Mouse (Mus musculus) MN1 (cell line): ENCODE data around the gene Tex38.

Experiments
- DNase-seq: peaks from one replicate; pipeline ENCODE4 v3.0.0-alpha.2; 2016; ENCODE audit warnings: low spot score

Tex38 gene

DNA sequence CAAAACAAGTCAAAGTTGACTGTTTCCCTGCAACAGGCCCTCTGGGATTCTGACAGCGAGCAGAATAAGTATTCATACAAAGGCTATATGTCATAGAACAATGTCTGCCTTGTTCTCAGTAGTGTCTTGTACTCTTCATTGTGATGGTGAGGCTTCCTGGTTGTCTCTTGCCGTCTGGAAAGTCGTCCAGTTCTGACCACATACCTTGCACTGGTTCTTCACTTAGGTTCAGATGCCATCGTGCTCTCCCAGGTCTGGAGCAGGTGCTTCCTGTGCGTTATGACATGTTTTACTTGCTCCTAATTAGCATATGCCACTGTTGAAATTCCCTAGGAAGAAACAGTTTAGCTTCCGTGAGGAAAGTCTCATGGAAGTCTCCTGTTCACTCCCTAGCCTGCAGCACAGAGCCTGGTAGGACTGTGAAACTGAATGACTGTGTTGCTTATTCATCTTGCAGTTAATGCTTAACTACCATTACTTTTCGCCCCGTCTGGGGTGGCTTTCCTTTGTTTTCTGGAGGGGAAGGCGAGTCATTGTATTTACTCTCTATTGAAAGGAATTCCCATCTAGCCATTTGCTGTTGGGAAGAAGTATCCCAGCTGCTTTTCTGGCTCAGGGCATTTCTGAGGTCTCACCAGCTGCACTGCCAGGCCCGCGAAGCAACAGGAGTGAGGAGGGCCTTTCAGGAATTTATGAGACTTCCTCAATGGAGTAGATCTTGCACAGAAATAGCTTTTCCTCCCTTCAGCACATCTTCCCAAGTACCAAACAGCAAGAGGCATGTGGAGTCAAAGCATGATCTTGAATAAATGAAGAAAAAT is 13.0 kb downstream of the Tex38 start:
- DNase-seq, result no peak

DNA sequence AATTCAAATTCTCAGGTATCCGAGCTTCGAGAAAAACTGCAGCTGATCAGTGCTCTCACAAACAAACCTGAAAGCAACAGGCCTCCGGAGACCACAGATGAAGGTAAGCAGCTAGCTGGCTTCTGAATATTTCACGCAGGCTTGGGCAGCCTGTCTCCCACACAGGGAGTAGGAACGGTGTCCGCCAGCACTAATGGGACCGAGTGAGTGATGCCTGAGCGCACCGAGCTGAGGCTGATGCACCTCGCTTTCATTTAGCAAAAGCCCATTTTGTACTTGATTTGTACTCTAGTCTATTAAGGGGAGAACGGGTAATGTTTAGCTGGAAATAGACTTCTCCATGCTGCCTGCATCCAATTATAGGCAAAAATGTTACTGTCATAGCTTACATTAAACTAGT is 16.2 kb downstream of the Tex38 start:
- DNase-seq, result no peak

DNA sequence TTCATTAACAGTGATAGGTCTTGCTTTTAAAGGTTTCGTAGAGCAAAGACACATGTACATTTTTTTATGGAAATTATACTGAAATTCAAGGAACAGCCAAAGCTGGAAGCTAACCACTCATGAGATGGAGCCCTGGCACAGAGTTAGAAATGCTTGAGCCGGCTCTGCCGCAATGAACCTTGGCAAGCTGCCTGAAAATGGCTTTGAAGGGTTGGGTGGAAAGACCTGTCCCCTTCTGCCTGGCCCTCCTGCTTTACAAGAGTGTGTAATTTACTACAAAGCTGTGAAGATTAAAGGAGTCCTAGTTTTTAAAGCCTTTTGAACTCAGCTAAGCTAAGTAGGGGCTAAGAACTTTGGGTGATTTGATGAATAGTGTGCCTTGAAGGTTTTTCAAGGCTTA is 19.6 kb downstream of the Tex38 start:
- no peak for DNase-seq

DNA sequence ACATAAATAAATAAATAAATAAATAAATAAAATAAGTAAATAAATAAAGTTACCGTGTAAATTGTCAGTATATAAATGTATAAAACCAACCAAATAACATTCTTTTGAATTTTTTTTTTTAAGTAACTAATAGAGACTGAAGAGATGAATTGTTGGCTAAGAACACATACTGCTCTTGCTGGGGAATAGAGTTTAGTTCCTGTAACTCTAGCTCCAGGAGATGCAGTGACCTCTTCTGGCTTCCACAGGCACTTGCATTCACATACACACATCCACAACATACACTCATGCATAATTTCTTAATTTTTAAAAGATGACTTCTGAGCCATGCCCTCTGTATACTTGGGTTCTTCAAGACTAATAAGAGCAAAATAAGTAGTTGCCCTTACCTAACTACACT is 26.0 kb downstream of the Tex38 start:
- DNase-seq, result no peak

DNA sequence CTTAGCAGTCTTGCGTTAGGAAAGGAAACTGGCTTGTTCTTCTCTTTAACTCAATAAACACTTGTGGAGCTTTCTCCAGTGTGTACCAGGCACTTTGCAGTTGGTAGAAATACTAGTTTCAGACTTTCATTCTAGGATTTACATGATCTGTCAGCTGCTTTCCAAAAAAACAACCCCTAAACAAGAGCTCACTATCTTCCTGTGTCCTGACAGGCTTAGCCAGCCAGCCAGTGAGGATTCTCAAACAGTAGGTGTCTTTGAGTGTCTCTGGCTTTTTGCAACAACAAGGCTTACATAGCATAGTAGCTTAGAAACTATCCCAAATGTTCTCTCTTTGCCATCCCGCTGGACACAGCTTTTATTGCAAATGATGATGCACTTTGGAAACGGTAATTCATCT is 26.7 kb downstream of the Tex38 start:
- DNase-seq, result no peak

DNA sequence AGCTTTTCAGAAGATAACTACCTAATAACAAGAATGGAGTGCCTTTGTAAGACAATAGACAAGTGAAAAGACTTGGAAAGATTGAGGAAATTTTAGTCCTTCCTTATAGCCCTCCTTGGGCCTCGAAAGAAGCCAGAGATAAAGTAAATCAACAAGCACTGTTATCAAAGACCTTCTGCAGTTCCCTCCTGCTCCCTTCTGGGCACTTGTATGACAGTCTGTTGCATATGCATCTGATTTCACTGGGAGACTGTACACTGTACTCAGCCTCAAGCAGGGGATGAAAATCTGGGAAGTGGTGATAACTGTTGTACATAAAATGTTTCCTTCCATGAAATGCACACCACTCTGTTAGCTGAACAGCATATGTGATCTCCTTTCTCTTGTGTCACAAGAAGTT is 31.5 kb downstream of the Tex38 start:
- no peak for DNase-seq

DNA sequence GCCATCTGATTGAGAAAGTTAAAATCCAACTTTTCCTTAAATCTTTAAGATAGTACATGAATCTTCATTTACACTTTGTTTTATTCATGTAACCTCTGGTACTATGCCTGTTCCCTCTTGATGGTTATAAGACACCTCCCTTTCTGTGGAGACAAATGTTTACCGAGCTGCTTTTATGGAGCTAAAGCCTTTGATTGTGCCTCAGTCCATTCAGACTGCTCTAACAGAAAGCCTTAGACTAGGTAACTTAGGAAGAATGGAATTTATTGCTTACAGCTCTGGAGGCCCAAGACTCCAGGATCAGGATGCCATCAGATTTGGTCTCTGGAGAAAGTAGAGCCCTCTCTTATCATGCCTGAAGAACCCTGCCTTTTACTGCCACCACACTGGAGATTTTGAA is 32.6 kb downstream of the Tex38 start:
- no peak for DNase-seq

DNA sequence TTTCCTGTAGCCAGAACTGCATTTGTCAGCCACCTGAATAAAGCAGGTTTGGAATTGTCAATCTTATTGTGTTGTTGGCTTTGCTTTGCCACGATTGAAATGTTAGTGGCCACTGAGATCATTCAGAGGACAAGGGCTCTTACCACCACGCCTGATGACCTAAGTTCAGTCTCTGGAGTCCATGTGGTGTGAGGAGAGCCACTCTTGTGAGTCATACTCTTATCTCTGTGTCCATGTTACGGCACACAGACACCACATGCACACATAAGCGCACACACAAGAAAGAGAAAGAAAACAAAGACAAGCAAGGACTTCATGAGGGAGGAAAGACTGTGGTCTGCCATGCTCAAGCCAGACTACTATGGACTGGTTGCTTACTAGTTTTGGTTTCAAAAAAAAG is 37.7 kb downstream of the Tex38 start:
- DNase-seq, result peak; percentile 40

DNA sequence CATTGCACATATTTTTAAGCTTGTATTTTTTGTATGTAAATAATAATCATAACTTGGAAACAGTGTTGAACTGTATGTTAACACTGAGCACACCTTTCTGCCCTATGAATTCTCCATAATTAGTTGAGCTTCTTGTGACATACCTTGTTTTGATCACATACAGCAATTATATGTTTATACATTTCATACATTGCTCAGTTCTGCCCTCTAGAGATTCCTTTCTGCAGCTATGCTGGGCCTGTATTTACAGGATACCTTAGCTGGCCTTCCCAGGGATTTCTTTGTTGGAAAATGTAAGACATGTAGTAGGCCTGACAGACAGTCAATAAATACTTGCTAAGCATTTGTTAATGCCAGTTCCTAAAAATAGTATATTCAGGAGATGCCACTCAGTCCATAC is 38.2 kb downstream of the Tex38 start:
- no peak for DNase-seq

DNA sequence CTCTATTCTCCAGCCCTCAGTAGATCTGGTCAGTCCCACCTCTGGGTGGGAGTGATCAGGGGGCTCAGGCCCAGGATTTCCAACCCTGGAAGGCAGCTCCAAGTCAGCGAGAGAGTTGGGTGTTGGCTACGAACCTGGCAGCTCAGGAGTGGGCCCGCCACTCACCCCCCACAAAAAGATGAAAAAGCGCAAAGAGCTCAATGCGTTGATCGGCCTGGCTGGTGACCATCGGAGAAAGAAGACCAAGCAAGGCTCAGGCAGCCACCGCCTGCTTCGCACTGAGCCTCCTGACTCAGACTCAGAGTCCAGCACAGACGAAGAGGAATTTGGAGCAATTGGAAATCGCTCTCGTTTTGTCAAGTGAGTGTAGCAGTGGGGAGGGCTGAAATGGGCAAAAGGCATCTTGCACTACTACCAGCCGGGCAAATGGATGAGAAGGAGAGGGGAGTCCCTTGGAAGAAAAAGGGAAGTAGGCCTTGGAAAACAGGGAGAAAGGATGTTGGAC is 42.3 kb downstream of the Tex38 start:
- no peak for DNase-seq

DNA sequence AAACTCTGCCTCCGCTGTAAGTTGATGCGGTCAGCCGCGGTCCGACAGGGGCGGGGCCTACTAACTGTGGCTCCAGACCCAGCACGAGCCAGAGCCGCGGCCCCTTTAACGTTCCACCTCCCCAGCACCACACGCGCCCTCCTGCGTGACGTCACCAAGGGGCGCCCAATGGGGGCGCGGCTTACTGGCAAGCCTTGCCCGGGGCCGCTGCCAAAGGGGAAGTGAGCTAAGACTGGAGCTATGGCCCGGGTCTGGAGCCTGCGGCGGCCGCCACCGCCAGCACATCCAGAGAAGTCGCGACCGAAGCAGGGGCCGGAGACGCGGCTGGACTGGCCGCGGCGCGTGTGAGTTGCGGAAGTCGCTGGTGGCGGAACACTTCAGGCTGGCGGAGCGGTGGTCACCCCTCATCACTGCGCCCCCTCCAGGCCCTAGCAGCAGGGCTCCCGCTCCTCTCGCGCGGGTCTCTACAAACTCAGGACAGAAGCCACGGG is 43.2 kb downstream of the Tex38 start, which contains the start of gene Efcab14:
Gene Efcab14 (plus strand): TSS at position 194 of the 491 bp plus-strand sequence.
- peak; percentile 94 for DNase-seq

DNA sequence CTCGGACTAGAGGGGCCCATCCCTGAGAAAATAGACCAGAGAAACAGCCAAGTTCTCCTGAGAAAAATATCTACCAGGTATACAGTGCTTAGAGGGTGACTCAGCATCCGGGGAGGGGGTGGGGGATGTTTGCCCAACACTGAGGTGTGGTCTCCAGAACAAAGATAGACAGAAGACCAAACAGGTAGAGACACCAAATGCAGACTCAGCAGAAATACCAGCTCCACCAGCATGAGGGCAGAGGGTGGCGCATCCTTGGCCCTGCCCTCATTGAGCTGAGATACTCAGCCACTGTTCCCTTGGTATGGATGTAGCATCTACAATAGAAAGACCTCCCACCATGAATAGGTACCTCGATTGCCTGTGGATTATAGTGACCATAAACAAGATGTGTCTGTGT is 46.0 kb downstream of the Tex38 start:
- no peak for DNase-seq

DNA sequence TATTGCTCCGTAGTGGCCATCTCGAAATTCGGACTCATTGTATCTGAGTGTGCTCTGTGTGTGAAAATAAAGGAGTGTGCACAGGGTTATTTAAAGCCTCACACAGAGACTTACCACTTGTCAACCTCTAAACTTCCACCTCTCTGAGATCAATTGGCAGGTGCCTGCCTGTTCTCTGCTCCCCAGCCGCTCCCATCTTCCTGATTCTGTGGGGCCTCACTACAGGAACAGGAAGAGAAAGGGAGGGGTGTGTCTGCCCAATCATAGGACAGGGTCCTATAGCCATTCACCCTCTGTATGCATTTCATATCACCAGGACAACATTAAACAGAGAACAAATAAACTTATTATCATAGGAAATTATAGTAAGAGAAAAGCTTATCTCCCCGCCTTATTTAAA is 47.1 kb downstream of the Tex38 start:
- DNase-seq, result no peak

DNA sequence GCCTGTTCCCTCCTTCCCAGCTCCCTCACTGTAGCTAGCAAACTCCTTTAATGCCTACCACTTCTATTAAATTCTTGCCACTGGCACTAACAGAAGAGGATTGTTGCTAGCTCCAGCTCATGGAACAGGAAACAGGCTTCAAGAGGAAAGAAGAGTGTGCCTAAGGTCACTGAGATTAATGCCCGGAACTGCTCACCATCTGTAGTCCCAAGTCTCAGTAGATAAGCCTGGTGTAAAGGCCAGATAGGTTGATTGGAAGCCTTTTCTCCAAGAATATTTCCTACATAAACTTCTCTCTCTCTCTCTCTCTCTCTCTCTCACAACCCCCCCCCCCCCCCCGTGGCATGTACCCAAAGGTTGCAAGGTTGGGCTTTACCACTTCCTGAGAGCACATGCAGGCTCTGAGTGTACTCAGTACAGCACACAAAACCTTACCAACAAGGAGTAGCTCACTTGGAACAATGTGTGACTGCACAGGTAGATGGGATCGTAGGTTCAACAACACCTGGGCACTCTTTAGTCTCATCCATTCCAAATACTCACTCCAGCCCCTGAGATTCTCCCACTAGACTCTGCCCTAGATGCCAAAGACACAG is 48.5 kb downstream of the Tex38 start:
- DNase-seq, result no peak

DNA sequence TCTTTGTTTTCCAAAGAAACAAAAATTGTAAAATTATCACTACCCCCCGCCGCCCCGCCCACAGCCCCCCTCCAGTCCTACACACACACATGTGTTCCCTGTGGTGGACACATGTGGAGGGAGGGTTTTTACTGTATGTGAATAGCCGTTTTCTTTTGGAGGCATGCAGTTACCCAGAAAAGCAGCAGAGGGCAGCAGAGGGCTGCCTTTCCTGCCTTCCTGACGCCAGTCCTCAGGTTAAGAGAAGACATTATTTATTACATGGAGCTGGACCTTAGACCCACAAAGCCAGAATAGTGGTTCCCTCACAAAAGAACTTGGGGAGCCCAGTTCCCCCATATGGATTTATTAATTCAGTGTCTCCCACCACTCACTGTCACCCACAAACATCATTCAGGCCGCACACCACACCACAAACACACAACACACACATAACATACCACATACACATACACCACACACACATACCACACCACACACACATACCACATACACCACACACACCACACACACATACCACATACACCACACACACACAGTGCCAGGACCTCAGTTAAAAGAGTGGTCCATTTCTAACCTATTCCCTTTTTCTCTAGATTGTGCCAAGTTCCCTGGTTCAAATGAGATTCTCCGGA is 49.1 kb downstream of the Tex38 start:
- peak; percentile 59 for DNase-seq
